Mouse (Mus musculus): ENCODE measurements around the gene Morn1.

GRCm38 (mm10) chr4:155123868-155124534 lies 37.6 kb downstream of the Morn1 start:
- TF ChIP-seq POLR2A (IDR thresholded peaks at IDR 0.05; ENCODE audit: low read depth, low read length): no peak
- no peak for TF ChIP-seq CTCF (IDR thresholded peaks at IDR 0.05; ENCODE audit: borderline replicate concordance, insufficient read depth, low read length)
